Mouse (Mus musculus) layer of hippocampus, postnatal 10 days (tissue): Measurements from ENCODE around the gene Xpot. TPM values are rescaled to one million over a fixed set of nuclear protein-coding genes. Genes with fewer than 3 reads are reported as not detected.

Source experiments
- DNase-seq, 2 experiments: peaks; one replicate each; pipeline ENCODE4 v3.0.0; 2021; ENCODE audit warnings: low spot score in 2 of 2
- microRNA-seq, 2 experiments: library from miRNA; unstranded; fragments of <30 nt; microRNA quantifications; one replicate each; pipeline ENCODE4 v1.2.0; 2021
- total RNA-seq, 2 experiments: library from RNA; stranded (reverse); gene quantifications; 2 replicates each; pipeline ENCODE4 v1.2.3; 2021

Gene Xpot
- total RNA-seq, 2 experiments from 2014 or later = 69.5 to 72.9 TPM

GRCm38 (mm10) chr10:121581405-121581804 is 44.7 kb downstream of the Xpot start:
- DNase-seq = no peak

- no peak for DNase-seq
Measured at GRCm38 (mm10) chr10:121580381-121580780, 45.8 kb downstream of the Xpot start.

GRCm38 (mm10) chr10:121576372-121576771 is 49.8 kb downstream of the Xpot start:
- no peak for DNase-seq

GRCm38 (mm10) chr10:121571511-121572147 is 54.5 kb downstream of the Xpot start:
- no peak for DNase-seq

- no peak for DNase-seq
Measured at GRCm38 (mm10) chr10:121571031-121571430, 55.1 kb downstream of the Xpot start.

GRCm38 (mm10) chr10:121569796-121570195 is 56.3 kb downstream of the Xpot start:
- DNase-seq = no peak

GRCm38 (mm10) chr10:121569001-121569589 is 57.0 kb downstream of the Xpot start:
- no peak for DNase-seq

- DNase-seq = no peak
Measured at GRCm38 (mm10) chr10:121568534-121568933, 57.6 kb downstream of the Xpot start.

- DNase-seq = no peak
Measured at GRCm38 (mm10) chr10:121568026-121568425, 58.1 kb downstream of the Xpot start.

- no peak for DNase-seq
Measured at GRCm38 (mm10) chr10:121564447-121564846, 61.7 kb downstream of the Xpot start.

GRCm38 (mm10) chr10:121558231-121558630 is 67.9 kb downstream of the Xpot start:
- DNase-seq = no peak

- no peak for DNase-seq
Measured at GRCm38 (mm10) chr10:121556263-121556662, 69.9 kb downstream of the Xpot start.

- no peak for DNase-seq
Measured at GRCm38 (mm10) chr10:121550334-121550733, 75.8 kb downstream of the Xpot start.

- DNase-seq = no peak
Measured at GRCm38 (mm10) chr10:121549670-121550069, 76.5 kb downstream of the Xpot start.

- DNase-seq = no peak
Measured at GRCm38 (mm10) chr10:121547162-121547561, 79.0 kb downstream of the Xpot start.

- no peak for DNase-seq
Measured at GRCm38 (mm10) chr10:121543577-121543976, 82.6 kb downstream of the Xpot start.

- no peak for DNase-seq
Measured at GRCm38 (mm10) chr10:121542156-121542555, 84.0 kb downstream of the Xpot start.

Small RNA genes within 50 kb of the gene (microRNA-seq; reads per million reads assigned to microRNA genes)
- gene Gm24330 = 0 reads per million in 2 experiments

Other genes with a start within 250 kb of the Xpot start
- 10 to 100 TPM; 14.3 to 15.5 TPM for gene Rassf3, start 150.0 kb downstream of the Xpot start, total RNA-seq
- 10 to 100 TPM; 40.9 to 43.7 TPM for gene Tbk1, start 39.5 kb downstream of the Xpot start, total RNA-seq
- under 1 TPM; 0.22 to 0.43 TPM for gene D930020B18Rik, start 15.3 kb upstream of the Xpot start, total RNA-seq
- 1 to 10 TPM; 6.8 to 8.0 TPM for gene BC048403, start 113.6 kb upstream of the Xpot start, total RNA-seq